Mouse (Mus musculus) bone marrow, adult 2 months (tissue): ENCODE data around the gene Prkcz. TPM values are rescaled to one million over a fixed set of nuclear protein-coding genes. Genes with fewer than 3 reads are reported as not detected.
A peak's percentile ranks its signal among the peaks of the same experiment; 100 is the strongest.

ENCODE experiments used
- H3K27ac ChIP-seq: fragments of 200-500 bp; 2 replicates; pipeline ENCODE4 v1.5.1; 2012; ENCODE audit warnings: low read depth, mild to moderate bottlenecking, control low read depth, inconsistent platforms, low read length; ENCODE audit not compliant: control insufficient read depth, poor library complexity, insufficient read depth
- H3K4me1 ChIP-seq: fragments of 200-500 bp; 2 replicates; pipeline ENCODE4 v1.6.1; 2011; ENCODE audit warnings: low read length; ENCODE audit not compliant: control insufficient read depth, insufficient read depth
- H3K4me3 ChIP-seq: fragments of 200-500 bp; replicated peaks from 2 replicates; pipeline ENCODE3; 2011; ENCODE audit warnings: mild to moderate bottlenecking, low read depth, low read length, control low read depth; ENCODE audit not compliant: control insufficient read depth
- CTCF ChIP-seq: fragments of 200-500 bp; IDR thresholded peaks from 2 replicates; pipeline ENCODE4 v1.5.1; 2011; ENCODE audit warnings: low read length, control low read depth; ENCODE audit not compliant: control insufficient read depth, insufficient read depth
- POLR2A ChIP-seq: fragments of 200-500 bp; IDR thresholded peaks from 2 replicates; pipeline ENCODE4 v1.6.1; 2011; ENCODE audit warnings: low read depth, mild to moderate bottlenecking, control low read depth, low read length, borderline replicate concordance; ENCODE audit not compliant: control insufficient read depth
- WGBS: fragments of 180-500 bp; shearing (Covaris S2); methylation state at CpG from one replicate; pipeline ENCODE4 v1.1.7; 2018; 5-methylcytosine and 5-hydroxymethylcytosine counted together
- polyA plus RNA-seq: library from polyadenylated mRNA; stranded (reverse); fragments of >200 nt; gene quantifications from 2 replicates; pipeline ENCODE4 v1.2.4, GENCODE M21; 2011; ENCODE audit warnings: low replicate concordance; ENCODE audit not compliant: missing spikeins, insufficient read depth, insufficient read length

Prkcz gene
- polyA plus RNA-seq, 1 experiment, result 1.9 TPM

DNA sequence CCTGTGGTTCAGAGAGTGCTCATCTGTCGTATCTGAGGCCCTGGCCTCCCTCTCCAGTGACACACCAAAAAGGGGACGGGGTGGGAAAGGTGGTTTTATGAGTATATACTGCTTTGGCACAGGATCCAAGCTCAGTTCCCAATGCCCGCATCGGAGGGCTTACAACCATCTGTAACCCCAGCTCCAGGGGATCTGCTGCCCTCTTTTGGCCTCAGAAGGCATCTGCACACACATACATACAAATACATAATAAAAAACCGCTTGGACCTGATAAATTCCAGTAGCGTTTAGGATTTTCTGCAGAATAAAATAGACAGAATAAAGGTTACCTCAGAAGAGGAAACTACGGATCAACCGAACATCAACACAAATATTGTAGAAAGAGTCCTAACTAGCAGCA, 82.1 kb downstream of the Prkcz start:
- Histone ChIP-seq H3K27ac (no peak overlapping the region), H3K4me3 (no peak overlapping the region), H3K4me1 (no peaks in the 10 kb centered on the region)
- 72% methylated on average over 8 of the region's 8 CpGs for WGBS
- TF ChIP-seq CTCF (peak; percentile 15; the same call in 1 of the 2 replicates), POLR2A (no peak)

DNA sequence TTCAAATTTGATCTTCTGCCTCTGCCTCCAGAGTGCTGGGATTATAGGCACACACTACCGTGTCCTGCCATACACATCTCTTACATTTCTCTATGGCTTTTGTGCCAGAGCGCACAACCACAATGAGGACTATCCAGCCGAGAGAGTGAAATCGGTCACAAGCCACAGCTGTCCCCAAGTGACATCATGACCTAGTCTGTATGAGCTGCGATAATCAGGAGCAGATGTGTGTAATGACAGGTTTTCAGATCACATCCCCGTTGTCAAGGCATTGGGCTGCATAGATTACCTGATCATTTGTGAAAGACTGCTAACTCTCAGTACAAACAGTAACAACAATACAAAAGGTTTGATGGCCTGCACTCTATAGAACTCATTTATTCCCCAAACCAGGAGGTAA, 83.2 kb downstream of the Prkcz start:
- Histone ChIP-seq H3K4me3 (no peak overlapping the region), H3K4me1 (no peaks in the 10 kb centered on the region), H3K27ac (no peak overlapping the region)
- 78% methylated on average over 6 of the region's 6 CpGs for WGBS
- no peak for TF ChIP-seq POLR2A
- no peak for TF ChIP-seq CTCF

DNA sequence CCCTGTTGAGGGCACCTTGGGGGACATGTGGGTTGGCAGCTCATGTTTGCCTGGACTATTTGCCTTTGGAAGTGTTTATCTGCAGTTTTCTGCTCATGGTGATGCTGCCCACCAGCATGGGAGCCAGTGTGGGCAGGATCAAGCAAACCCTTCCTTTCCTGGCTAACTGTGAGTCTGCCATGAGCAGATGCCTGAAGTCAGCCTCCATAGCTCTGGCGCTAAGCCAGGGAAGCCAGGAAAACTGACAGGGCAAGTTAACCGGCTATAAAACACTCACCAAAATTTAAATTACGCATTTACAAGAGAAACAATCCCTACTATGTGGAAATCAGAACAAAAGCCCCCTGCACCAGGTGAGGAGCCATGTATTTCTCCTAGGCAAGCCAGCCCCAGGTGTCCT, 86.3 kb downstream of the Prkcz start:
- H3K4me1 ChIP-seq, result no peaks in the 10 kb centered on the region
- WGBS, result 55% methylated on average over 3 of the region's 3 CpGs
- no peak overlapping the region for H3K4me3 ChIP-seq
- TF ChIP-seq CTCF (no peak), POLR2A (no peak)
- H3K27ac ChIP-seq, result no peak overlapping the region

DNA sequence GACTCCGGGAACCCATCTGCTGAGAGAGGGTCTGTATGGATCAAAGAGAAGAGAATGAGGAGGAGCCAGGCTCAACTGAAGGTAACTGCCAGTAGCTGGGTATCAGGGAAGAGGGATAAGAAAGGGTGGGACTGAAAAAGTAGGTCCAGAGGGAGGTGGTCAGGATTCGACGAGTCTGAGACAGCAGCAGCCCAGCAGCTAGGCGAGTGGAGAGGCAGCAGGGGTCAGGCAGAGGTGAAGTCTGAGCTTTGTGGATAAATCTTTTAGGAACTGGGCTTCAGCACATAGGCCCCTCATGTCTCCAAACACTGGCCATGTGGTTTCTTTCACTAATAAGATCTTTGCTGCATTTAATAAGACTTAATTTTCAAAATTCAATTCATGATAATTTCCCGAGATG, 86.7 kb downstream of the Prkcz start:
- no peak overlapping the region for H3K4me3 ChIP-seq
- WGBS, result 62% methylated on average over 5 of the region's 5 CpGs
- H3K27ac ChIP-seq, result no peak overlapping the region
- no peaks in the 10 kb centered on the region for H3K4me1 ChIP-seq
- no peak for TF ChIP-seq POLR2A
- TF ChIP-seq CTCF, result no peak

DNA sequence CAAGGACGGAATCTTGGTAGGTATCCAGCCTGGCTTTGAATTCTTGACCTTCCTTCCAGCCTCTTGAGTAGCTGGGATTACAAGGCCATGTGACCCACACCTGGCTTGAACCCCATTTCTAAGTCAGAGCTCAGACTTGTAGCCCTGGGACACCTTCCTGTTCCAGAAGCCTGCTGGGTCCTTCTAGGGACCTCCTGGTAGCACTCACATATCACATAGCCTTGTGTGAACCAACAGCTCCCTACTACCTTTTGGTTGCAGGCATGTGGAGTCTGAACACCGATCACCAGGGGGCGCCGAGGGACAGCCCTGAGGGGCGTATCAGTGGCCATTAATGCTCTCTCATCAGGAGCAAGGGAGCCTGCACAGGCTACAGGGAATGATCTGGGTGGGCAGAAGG, 92.8 kb downstream of the Prkcz start:
- 21% methylated on average over 5 of the region's 5 CpGs for WGBS
- no peak overlapping the region for H3K4me3 ChIP-seq
- H3K27ac ChIP-seq, result no peak overlapping the region
- TF ChIP-seq POLR2A (no peak), CTCF (peak; percentile 31; the same call in 1 of the 2 replicates)
- H3K4me1 ChIP-seq, result no peaks in the 10 kb centered on the region

DNA sequence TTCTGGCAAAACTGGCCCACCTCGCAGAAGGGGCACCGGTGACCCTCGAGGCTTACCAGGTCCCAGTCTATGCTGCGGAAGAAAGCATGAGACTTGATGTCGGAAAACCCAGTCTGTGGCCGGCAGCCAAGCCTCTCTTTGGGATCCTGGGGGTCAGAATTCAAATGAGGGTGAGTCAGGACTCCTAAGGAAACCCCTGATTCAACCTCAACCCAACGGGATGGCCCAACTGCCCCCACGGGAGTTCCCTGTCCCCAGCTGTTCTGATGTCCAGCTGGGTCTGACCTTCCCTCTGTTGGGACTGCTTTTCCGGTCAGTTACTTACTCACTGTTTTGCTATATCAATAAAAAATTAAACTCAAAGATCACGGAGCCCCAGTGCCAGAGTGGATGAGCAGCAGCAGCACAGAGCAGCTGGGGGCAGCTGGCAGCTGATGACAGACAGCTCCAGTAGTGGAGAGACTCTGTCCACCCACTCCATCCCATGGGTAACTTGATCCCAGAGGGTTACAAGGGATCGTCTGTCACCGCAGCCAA, 93.5 kb downstream of the Prkcz start:
- WGBS, result 63% methylated on average over 12 of the region's 12 CpGs
- Histone ChIP-seq H3K27ac (no peak overlapping the region), H3K4me3 (no peak overlapping the region), H3K4me1 (no peaks in the 10 kb centered on the region)
- TF ChIP-seq CTCF (no peak), POLR2A (no peak)

DNA sequence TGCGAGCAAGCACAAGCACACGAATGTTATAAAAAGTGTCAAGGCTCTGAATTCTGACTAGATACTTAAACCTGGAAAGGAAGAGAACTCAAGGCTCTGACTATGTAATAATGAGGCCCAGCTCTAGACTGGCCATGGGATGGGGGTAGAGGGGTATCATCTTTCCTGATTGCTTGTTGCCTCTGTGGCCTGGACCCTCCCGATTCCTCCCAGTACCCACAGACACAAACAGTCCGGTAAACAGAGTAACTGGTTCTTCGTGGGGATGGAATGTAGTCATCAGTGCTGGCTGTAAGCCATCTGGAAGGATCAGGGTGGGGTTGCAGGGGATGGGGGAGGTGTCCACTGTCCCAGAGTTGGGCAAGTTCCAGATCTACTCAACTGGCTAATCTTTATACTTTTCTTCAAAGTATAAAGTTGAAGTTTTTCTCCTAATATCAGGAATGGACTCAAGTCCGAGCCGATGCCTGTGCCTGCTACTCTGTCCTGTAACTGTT, 94.1 kb downstream of the Prkcz start:
- no peak overlapping the region for H3K4me3 ChIP-seq
- no peak overlapping the region for H3K27ac ChIP-seq
- no peaks in the 10 kb centered on the region for H3K4me1 ChIP-seq
- TF ChIP-seq CTCF (no peak), POLR2A (no peak)
- WGBS, result 60% methylated on average over 7 of the region's 7 CpGs

DNA sequence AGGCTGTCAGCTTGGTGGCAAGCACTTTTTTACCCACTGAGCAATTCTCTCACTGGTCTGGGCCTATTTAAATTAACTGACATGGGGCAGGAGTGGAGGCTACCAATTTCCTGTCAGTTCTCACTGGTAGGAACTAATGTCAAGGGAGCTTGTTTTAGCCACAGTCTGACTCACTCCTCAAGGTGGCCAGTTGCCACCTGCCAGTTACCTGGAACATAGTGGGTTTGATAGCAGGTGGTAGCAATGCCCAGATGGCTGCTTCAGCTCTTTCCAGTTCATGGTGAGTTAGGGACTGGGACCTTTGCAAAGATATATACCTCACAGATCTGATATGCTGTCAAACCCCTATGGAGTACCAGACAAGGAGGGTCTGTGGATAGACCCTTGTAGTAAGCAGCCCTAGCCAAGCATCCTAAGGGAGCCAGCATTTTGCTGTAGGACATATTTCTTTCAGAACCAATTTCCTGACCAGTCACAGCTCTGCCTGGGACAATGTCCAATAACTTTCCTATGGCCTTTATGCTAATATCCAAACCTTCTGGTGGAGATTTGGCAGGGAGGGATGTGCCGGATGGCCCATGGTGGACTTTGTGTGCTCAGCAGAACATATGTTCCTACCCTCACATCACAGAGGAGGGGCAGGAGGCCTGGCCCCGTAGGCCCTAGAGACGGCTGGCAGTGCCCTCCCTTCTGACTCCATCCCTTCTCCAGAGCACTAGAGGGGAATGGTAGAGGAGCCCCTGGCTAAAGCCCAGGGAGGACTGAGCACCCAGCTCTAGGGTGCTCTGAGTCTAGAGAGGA, 96.4 kb downstream of the Prkcz start:
- TF ChIP-seq POLR2A (no peak), CTCF (no peak)
- H3K27ac ChIP-seq, result no peak overlapping the region
- H3K4me3 ChIP-seq, result no peak overlapping the region
- no peaks in the 10 kb centered on the region for H3K4me1 ChIP-seq
- 82% methylated on average over 3 of the region's 3 CpGs for WGBS
